Mouse (Mus musculus): ENCODE measurements around the gene BC030870.

Gene BC030870

DNA sequence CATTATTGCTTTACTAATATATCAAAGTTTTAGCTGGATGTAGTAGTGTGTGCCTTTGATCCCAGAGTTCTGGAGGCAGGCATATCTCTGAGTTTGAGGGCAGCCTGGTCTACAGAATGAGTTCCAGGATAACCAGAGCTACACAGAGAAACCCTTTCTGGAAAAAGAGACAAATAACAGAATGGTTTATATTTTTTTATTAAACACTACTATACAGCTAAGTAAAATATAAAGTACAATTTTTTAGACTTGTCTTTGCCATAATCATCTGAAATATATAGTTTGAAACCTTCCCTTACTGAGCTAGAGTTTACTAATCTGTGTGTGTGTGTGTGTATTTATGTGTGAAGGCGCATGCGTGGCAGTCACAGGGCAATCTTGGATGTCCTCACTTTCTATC is 54.6 kb downstream of the BC030870 start, which contains the start of gene Gm10663:
Gene Gm10663 (plus strand): TSS at position 301 of the 400 bp plus-strand sequence.
- DNase-seq, result no peak

- no peak for DNase-seq
Observed at GRCm38 (mm10) chr8:65070996-65071395, 58.4 kb downstream of the BC030870 start.

- no peak for DNase-seq
Observed at GRCm38 (mm10) chr8:65068473-65068819, 60.9 kb downstream of the BC030870 start.

GRCm38 (mm10) chr8:65067694-65068472 is 61.5 kb downstream of the BC030870 start:
- DNase-seq, result no peak

GRCm38 (mm10) chr8:65067031-65067430 is 62.3 kb downstream of the BC030870 start:
- DNase-seq, result no peak

DNA sequence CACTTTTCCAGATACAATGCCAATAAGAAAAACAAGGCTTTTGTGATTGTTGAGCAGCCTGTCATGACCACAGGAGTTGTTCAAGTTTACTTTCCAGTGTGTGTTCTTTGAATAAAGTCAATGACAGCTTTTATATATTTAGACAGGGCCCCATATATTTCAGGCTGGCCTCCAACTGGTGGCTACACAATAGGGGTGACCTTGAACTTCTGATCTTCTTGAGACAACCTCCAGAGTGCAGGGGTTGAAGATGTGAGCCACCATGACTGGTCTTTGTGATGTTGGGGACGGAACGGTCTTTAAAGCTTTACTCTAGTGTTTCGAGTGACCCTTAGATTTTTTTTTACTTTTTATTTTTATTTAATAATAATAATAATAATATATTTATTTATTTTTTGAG is 63.7 kb downstream of the BC030870 start:
- DNase-seq, result no peak

DNA sequence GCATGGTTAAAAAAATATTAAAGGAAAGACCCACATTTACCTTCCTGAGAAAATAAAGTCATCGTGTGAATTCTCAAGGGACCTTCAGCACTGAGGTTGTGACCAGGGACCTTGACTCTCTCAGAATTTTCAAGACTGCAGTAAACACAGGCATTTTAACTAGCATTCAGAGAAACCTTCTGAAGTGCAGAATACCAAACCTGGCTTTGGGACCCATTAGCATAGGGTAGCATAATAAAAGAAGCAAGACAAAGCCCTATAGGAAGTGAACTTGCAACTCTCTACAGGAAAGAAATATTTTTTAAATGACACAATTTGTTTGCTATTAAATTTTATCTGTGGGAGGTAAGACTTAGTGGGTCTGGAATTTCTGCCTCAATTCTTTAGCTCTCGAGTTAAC is 65.3 kb downstream of the BC030870 start:
- DNase-seq, result no peak

DNA sequence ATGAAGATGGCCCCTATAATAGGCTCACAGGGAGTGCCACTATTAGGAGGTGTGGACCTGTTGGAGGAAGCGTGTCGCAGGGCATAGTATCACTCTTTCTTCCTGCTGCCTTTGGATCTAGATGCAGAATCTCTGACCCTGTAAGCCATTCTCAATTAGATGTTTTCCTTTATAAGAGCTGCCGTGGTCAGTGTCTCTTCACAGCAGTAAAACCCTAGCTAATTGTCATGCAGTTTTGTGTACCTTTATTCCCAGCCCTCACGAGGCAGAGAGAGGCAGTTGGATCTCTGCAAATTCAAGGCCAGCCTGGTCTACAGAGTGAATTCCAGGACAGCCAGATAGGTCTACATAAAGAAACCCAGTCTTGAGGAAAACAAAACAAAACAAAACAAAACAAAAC is 67.2 kb downstream of the BC030870 start:
- DNase-seq, result no peak

DNA sequence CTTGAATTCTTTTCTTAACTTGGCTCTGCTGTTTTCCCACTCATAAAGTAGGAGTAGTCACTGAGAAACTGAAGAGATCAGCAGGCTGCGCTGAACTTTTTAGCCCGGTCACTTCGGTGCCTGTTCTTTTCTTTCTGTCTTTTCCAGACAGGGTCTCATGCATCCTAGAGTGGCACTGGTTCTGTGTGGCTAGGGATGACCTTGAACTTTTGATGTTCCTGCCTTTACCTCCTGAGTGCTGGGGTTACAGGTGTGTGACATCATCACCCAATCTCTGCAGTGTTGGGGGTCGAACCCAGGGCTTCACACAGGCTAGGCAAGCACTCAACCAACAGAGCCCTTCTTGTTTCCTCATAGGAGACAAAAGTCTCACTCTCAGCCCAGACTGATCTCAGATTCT is 72.6 kb downstream of the BC030870 start:
- no peak for DNase-seq

- no peak for DNase-seq
Observed at GRCm38 (mm10) chr8:65053968-65054367, 75.4 kb downstream of the BC030870 start.

- DNase-seq, result no peak
Observed at GRCm38 (mm10) chr8:65053554-65053953, 75.8 kb downstream of the BC030870 start.

DNA sequence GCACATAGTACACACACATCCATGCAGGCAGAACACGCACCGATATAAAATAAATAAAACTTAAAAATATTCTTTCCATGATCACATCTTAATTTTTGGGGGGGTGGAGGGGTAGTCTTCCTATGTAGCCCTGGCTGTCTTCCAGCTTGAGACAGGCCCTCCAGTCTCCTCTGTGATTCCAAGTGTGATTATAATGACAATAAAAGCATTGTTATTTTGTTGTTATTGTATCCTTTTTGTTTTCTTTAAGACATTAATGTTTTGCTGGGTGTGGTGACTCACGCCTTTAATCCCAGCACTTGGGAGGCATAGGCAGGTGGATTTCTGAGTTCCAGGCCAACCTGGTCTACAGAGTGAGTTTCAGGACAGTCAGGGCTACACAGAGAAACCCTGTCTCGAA is 81.6 kb downstream of the BC030870 start:
- no peak for DNase-seq

- DNase-seq, result no peak
Observed at GRCm38 (mm10) chr8:65047193-65047592, 82.2 kb downstream of the BC030870 start.

DNA sequence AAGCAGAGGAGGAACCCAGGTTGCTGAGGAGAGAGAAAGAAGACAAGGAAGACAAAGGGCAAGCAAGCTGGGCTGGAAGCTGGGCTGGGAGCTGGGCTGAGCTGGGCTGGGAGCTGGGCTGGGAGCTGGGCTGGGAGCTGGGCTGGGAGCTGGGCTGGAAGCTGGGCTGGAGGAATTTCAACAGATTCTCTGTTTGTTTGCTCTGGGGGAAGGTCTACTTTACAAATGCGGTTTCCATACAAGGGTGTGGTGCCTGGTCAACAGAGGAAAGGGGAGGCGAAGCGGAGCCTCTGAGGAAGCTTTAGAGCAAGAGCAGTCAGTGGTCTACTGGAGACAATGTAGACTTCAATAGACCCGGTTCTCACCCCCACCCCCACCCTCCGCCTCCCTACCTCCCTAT is 82.8 kb downstream of the BC030870 start:
- no peak for DNase-seq

GRCm38 (mm10) chr8:65037117-65037533 is 92.2 kb downstream of the BC030870 start, which contains the start of gene Apela:
TSS of gene Apela (minus strand) at chr8:65037336.
- DNase-seq, result peak; percentile 61 to 77

Measured in kidney, adult 8-10 months (tissue).